Comparison of ENCODE assay signal across 9 mouse cellular contexts in the genomic region with DNA sequence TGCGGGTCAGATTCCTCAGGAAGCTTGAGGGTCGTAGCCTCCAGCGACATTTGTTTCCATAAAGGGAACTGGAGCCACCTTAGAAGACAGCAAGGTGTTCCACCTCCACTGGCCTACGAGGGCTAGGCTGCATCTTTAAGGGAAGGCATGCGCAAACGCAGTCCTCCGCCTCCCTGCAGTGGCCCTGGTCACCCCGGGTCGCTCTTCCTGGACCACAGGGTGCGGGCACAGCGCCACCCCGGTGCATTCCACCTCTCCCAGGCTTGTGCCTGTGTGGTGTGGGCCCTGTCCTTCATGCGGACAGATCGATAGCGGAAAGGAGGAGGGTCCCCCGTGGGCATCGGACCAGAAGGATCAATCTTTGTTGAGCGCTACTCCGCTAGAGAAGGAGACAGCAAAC. TPM values are rescaled to one million over a fixed set of nuclear protein-coding genes. Genes with fewer than 3 reads are reported as not detected.
DNase-seq lines count a peak whose midpoint lies in the region; ATAC-seq and TF ChIP-seq lines count a peak whose summit lies in the region.
"Had no signal": no experiment of that assay in that cellular context is flagged by ENCODE, and none has a peak within 500 bp of the region (broad histone marks: within the 10 kb centered on the region; RNA-seq: fewer than 3 reads in every experiment).

No protein-coding gene starts in this region.

- H3K27ac ChIP-seq in testis, adult 2 months (ENCODE audit: control insufficient read depth, insufficient read depth, low read depth, low read length): no peak overlapping the region
- H3K27ac ChIP-seq in heart, embryonic 15.5 days: no peak overlapping the region
- H3K27ac ChIP-seq in liver, embryonic 15.5 days (replicated peaks): no peak overlapping the region

- H3K4me2 ChIP-seq in heart, embryonic 15.5 days: peak overlapping the region; percentile 57
- peak overlapping the region; percentile 13; the same call in 1 of the 2 replicates for H3K4me2 ChIP-seq in liver, embryonic 15.5 days

- H3K9ac ChIP-seq in heart, embryonic 15.5 days: no peak overlapping the region
- H3K9ac ChIP-seq in liver, embryonic 15.5 days: no peak overlapping the region

- H3K27me3 ChIP-seq in testis, adult 2 months (ENCODE audit: control insufficient read depth, insufficient read depth, low read length): no peaks in the 10 kb centered on the region
- no peaks in the 10 kb centered on the region for H3K27me3 ChIP-seq in heart, embryonic 15.5 days
- H3K27me3 ChIP-seq in liver, embryonic 15.5 days: peaks cover 4% of the 10 kb centered on the region; the same call in 1 of the 2 replicates

- peak overlapping the region; percentile 26; the same call in 1 of the 2 replicates for H3K4me3 ChIP-seq in testis, adult 2 months (ENCODE audit: control insufficient read depth, low read depth, low read length)
- peak overlapping the region; percentile 38 for H3K4me3 ChIP-seq in heart, embryonic 15.5 days
- H3K4me3 ChIP-seq in liver, embryonic 15.5 days (replicated peaks): no peak overlapping the region

- 38% methylated on average over 19 of the region's 19 CpGs for WGBS in heart, embryonic 15.5 days
- WGBS in liver, embryonic 15.5 days (ENCODE audit: insufficient replicate concordance): 46% methylated on average over 19 of the region's 19 CpGs

- no peak for ATAC-seq in heart, embryonic 15.5 days (replicated peaks; ENCODE audit: insufficient number of reproducible peaks, insufficient read depth, low FRiP score, low read depth)
- no peak for ATAC-seq in liver, embryonic 15.5 days (ENCODE audit: insufficient read depth)
- no peak for ATAC-seq in activated CD4-positive, CD25-positive, alpha-beta regulatory T cell, adult 4 months

- TF ChIP-seq CTCF in testis, adult 2 months (IDR thresholded peaks at IDR 0.05; ENCODE audit: control insufficient read depth, insufficient read depth, insufficient replicate concordance, low read depth, low read length): no peak

- no peak for TF ChIP-seq POLR2A in testis, adult 2 months (IDR thresholded peaks at IDR 0.05; ENCODE audit: control insufficient read depth, low read depth, low read length)

- no peaks in the 10 kb centered on the region for H3K36me3 ChIP-seq in testis, adult 2 months (ENCODE audit: control insufficient read depth, insufficient read depth, low read length)
- H3K36me3 ChIP-seq in heart, embryonic 15.5 days: no peaks in the 10 kb centered on the region
- H3K36me3 ChIP-seq in liver, embryonic 15.5 days (replicated peaks): no peaks in the 10 kb centered on the region

- no peaks in the 10 kb centered on the region for H3K9me3 ChIP-seq in heart, embryonic 15.5 days (replicated peaks)
- no peaks in the 10 kb centered on the region for H3K9me3 ChIP-seq in liver, embryonic 15.5 days (replicated peaks)

- DNase-seq in testis, postnatal 14 days (ENCODE audit: low spot score): no peak
- DNase-seq in ovary, postnatal 36 days (ENCODE audit: low spot score): no peak
- no peak for DNase-seq in cerebellum, postnatal 36 days
- DNase-seq: adrenal gland, adult 8-10 months; gastrocnemius, postnatal 10 days had no signal

- H3K4me1 ChIP-seq in testis, adult 2 months (ENCODE audit: control insufficient read depth, insufficient read depth, low read length): no peaks in the 10 kb centered on the region; the same call in 1 of the 2 replicates
- no peaks in the 10 kb centered on the region for H3K4me1 ChIP-seq in heart, embryonic 15.5 days (replicated peaks)
- H3K4me1 ChIP-seq in liver, embryonic 15.5 days (replicated peaks): no peaks in the 10 kb centered on the region

RNA-seq across cellular contexts. Expression of a gene that starts 56.6 kb away (rescaled TPM):
- polyA plus RNA-seq in testis, adult 2 months (2012; rRNA removed): 6.1 and 6.6 TPM in 2 replicates
- polyA plus RNA-seq in heart, embryonic 15.5 days (2015; fragmentation: Nextera tagmentation; extraction: Ambion mirVana): 15.0 and 19.2 TPM in 2 replicates
- polyA plus RNA-seq in liver, embryonic 15.5 days (2015; fragmentation: Nextera tagmentation; extraction: Ambion mirVana): 0.64 and 0.90 TPM in 2 replicates
- not detected for polyA plus RNA-seq in activated CD4-positive, CD25-positive, alpha-beta regulatory T cell, adult 4 months (2017; shearing (Covaris generic))
